Mouse (Mus musculus) heart, adult 2 months (tissue): ENCODE data around the gene Fam3c. TPM values are rescaled to one million over a fixed set of nuclear protein-coding genes. Genes with fewer than 3 reads are reported as not detected.

Experiments
- DNase-seq, 2 experiments: peaks; one replicate each; pipeline ENCODE4 v3.0.0; 2021
- H3K27ac ChIP-seq: fragments of 200-600 bp; 2 replicates; pipeline ENCODE4 v1.8.1; 2022
- H3K27me3 ChIP-seq: fragments of 200-500 bp; 2 replicates; pipeline ENCODE4 v1.6.1; 2012; ENCODE audit warnings: mild to moderate bottlenecking, low read length, inconsistent platforms, mixed read lengths; ENCODE audit not compliant: control insufficient read depth, insufficient read depth
- H3K36me3 ChIP-seq: fragments of 200-500 bp; 2 replicates; pipeline ENCODE4 v1.6.1; 2012; ENCODE audit warnings: low read length, inconsistent platforms; ENCODE audit not compliant: control insufficient read depth, insufficient read depth
- H3K4me1 ChIP-seq: fragments of 200-500 bp; 2 replicates; pipeline ENCODE4 v1.6.1; 2011; ENCODE audit warnings: low read length; ENCODE audit not compliant: control insufficient read depth, insufficient read depth
- H3K4me3 ChIP-seq: fragments of 200-600 bp; 2 replicates; pipeline ENCODE4 v1.8.1; 2022
- H3K79me2 ChIP-seq: fragments of 200-500 bp; replicated peaks from 2 replicates; pipeline ENCODE4 v1.6.1; 2012; ENCODE audit warnings: mild to moderate bottlenecking, inconsistent platforms, low read length, moderate library complexity, mixed read lengths; ENCODE audit not compliant: control insufficient read depth, insufficient read depth
- H3K9ac ChIP-seq: fragments of 200-500 bp; 2 replicates; pipeline ENCODE4 v1.6.1; 2012; ENCODE audit warnings: low read depth, mild to moderate bottlenecking, control low read depth, inconsistent platforms, low read length, mixed read lengths
- CTCF ChIP-seq: fragments of 200-600 bp; IDR thresholded peaks from 2 replicates; pipeline ENCODE4 v1.8.1; 2022; ENCODE audit warnings: antibody characterized with exemption, mild to moderate bottlenecking, moderate library complexity
- EP300 ChIP-seq: fragments of 200-500 bp; IDR thresholded peaks from 2 replicates; pipeline ENCODE4 v1.6.1; 2011; ENCODE audit warnings: low read depth, low read length, control low read depth; ENCODE audit not compliant: insufficient read depth
- POLR2A ChIP-seq: fragments of 200-500 bp; IDR thresholded peaks from 2 replicates; pipeline ENCODE4 v1.6.1; 2011; ENCODE audit warnings: mild to moderate bottlenecking, low read depth, low read length, control low read depth; ENCODE audit not compliant: insufficient read depth
- WGBS: fragments of 180-500 bp; shearing (Covaris S2); methylation state at CpG from one replicate; pipeline ENCODE4 v1.1.7; 2018; 5-methylcytosine and 5-hydroxymethylcytosine counted together
- intact Hi-C: fragments of 180-260 bp; cut with DNase I; formaldehyde crosslinking; loops from one replicate; pipeline ENCODE4 v1.15.1; 2025
- polyA plus RNA-seq: library from polyadenylated mRNA; depleted of rRNA; stranded (reverse); fragments of >200 nt; gene quantifications from 2 replicates; pipeline ENCODE4 v1.2.3, GENCODE M21; 2012
- total RNA-seq, 2 experiments: library from RNA; stranded (reverse); gene quantifications; 2 replicates each; pipeline ENCODE4 v1.2.3; 2021

Fam3c gene
- total and polyA plus RNA-seq, 3 experiments: 3.4 to 27.4 (median 27.3) TPM

DNA sequence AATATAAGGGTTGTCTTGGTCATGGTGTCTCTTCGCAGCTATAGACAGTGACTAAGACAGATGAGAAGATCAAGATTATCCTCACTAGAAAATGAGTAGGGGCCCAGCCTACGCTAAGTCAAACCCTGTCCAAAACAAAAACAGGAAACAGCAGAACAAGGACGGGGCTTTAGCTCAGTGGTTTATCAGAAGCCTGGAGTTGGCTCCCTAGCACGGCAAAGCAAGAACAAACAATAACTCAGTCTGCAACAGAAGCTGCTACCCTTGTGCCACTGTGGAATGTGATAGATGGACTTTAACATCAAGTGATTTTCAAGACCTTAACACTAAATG lies 5.8 kb downstream of the Fam3c start:
- H3K36me3 ChIP-seq: peaks cover 3% of the 10 kb centered on the region
- WGBS: 33% methylated on average over 4 of the region's 4 CpGs
- peaks cover 8% of the 10 kb centered on the region for H3K4me1 ChIP-seq
- no peak for DNase-seq
- intact Hi-C loops: no loop called here
- TF ChIP-seq CTCF: no peak
- no peak for TF ChIP-seq POLR2A
- TF ChIP-seq EP300: no peak
- no peaks in the 10 kb centered on the region for H3K27me3 ChIP-seq
- peak overlapping the region; percentile 6; the same call in 1 of the 2 replicates for H3K27ac ChIP-seq
- H3K4me3 ChIP-seq: no peak overlapping the region
- H3K9ac ChIP-seq: no peak overlapping the region
- peaks cover 3% of the 10 kb centered on the region for H3K79me2 ChIP-seq

DNA sequence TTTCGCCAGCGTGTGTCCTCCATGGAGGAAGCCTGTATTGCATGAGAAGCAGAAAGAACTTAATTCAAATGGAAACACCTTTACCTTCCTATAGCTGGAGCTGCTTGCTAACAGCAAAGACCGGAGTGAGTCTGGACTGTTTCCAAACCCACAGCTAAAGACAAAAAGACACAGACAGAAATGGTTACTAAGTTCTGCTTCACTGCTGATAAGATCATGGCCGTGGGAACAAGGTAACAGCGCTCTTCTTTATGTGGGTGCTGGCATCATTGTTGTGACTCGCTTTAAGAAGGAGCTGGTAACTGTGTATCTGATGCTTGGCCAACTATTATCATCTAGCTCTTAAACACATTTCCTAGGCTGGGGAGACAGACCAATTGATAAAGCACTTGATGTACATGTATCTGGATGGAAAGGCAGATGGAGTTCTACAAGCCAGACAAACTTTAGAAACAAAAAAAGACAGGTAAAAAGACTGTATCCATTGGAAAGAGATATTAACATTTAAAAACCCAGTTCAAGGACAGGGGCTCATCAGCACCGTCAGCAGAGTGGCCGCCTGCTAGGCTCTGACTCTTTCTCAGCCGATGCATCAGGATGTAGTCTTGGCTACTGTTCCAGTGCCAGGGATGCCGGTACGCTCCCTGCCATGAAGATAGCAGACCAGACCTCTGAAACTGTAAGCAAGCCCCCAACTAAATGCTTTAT lies 6.4 kb downstream of the Fam3c start:
- Histone ChIP-seq H3K27ac (peak overlapping the region; percentile 6; the same call in 1 of the 2 replicates), H3K27me3 (no peaks in the 10 kb centered on the region), H3K36me3 (peaks cover 3% of the 10 kb centered on the region), H3K4me3 (no peak overlapping the region), H3K79me2 (peaks cover 3% of the 10 kb centered on the region), H3K9ac (no peak overlapping the region), H3K4me1 (peaks cover 8% of the 10 kb centered on the region)
- 62% methylated on average over 11 of the region's 11 CpGs for WGBS
- intact Hi-C loops: no loop called here
- no peak for DNase-seq
- no peak for TF ChIP-seq POLR2A

DNA sequence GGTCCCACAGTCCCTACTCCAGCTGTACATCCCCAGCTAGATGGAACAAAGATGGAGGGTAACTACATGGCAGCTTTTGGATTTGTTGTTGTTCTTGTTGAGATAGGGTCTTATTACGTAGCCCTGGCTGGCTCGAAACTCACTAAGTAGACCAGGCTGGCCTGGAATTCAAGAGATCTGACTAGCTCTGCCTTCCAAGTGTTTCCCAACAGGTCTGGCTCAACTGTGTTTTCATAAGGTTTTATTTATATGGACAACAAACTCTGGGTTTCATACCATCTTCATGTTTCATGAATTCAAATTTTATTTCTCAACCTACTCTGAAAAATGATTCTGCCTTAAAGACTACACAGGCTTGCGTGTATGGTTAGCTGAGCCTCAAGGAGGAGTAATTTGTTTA lies 7.1 kb downstream of the Fam3c start:
- H3K36me3 ChIP-seq: peaks cover 3% of the 10 kb centered on the region
- no peak overlapping the region for H3K9ac ChIP-seq
- H3K79me2 ChIP-seq: peaks cover 2% of the 10 kb centered on the region
- H3K4me3 ChIP-seq: no peak overlapping the region
- no peaks in the 10 kb centered on the region for H3K27me3 ChIP-seq
- H3K27ac ChIP-seq: no peak overlapping the region
- WGBS: 96% methylated on average over 3 of the region's 3 CpGs
- H3K4me1 ChIP-seq: peaks cover 7% of the 10 kb centered on the region
- DNase-seq: no peak
- intact Hi-C loops: no loop called here
- TF ChIP-seq EP300: no peak
- TF ChIP-seq POLR2A: no peak
- TF ChIP-seq CTCF: no peak

DNA sequence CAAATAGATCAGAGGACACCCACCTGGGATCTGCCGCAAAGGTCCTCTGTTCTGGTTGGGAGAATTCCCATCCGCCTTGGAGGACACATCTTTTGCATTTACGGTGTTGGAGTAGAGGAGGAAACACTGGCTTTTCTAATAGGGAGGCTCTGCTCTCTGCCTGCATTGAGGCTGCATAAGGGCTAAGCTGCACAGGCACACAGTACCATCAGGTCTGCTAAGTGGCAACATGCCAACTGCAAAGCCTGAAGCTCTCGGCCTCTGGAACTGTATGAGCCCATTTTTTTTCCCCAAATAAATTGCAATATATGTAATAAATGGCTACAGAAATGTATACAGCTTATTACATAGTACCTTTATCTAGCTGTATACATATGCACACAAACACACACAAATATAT lies 7.9 kb downstream of the Fam3c start:
- no peak overlapping the region for H3K4me3 ChIP-seq
- H3K27me3 ChIP-seq: no peaks in the 10 kb centered on the region
- H3K9ac ChIP-seq: no peak overlapping the region; the same call in 1 of the 2 replicates
- intact Hi-C loops: no loop called here
- no peak overlapping the region for H3K27ac ChIP-seq
- no peak for TF ChIP-seq POLR2A
- no peak for TF ChIP-seq EP300
- no peak for TF ChIP-seq CTCF
- no peak for DNase-seq
- WGBS: 78% methylated on average over 4 of the region's 4 CpGs
- H3K36me3 ChIP-seq: peaks cover 3% of the 10 kb centered on the region
- H3K79me2 ChIP-seq: peaks cover 1% of the 10 kb centered on the region
- peaks cover 7% of the 10 kb centered on the region for H3K4me1 ChIP-seq

DNA sequence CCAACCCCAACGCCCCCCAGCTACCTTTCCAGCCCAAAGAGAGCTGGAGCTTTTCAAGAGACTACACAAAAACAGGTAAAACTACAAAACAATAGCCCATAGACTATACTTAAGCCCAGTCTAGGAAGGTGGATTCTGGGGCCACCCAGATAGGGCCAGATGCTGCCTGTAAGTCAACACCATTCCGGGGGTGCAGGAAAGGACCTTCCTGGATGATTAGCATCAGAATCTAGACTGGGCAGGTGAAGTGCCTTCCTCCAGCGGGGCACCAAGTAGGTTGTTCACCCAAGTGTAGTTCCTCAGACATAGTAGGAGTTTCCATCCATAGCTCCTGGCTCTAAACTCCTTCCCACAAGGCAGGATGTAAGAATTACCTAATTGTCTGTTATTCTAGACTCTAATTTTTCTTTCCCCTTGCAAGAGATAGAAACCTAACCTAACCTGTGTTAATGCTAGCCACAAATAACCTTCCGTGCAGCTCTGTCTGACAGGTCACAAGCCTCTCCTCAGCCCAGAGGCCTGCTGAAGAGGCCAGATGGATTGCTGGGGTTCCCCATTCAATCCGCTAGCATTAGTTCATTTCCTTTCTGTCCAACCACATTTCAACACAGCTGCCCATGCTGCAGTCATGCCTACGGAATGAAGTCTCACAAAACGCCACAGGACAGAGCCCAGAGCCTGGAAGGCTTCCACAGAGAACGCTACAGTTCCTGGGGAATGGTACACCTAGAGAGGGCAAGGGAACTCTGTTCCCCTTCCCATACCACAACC lies 8.7 kb downstream of the Fam3c start:
- peaks cover 3% of the 10 kb centered on the region for H3K36me3 ChIP-seq
- no peaks in the 10 kb centered on the region for H3K27me3 ChIP-seq
- no peak overlapping the region for H3K4me3 ChIP-seq
- intact Hi-C loops: no loop called here
- H3K4me1 ChIP-seq: peaks cover 7% of the 10 kb centered on the region
- TF ChIP-seq POLR2A: no peak
- TF ChIP-seq EP300: no peak
- TF ChIP-seq CTCF: no peak
- WGBS: 65% methylated on average over 8 of the region's 8 CpGs
- H3K79me2 ChIP-seq: peaks cover 1% of the 10 kb centered on the region; the same call in 1 of the 2 replicates
- DNase-seq: no peak
- H3K9ac ChIP-seq: no peak overlapping the region
- no peak overlapping the region for H3K27ac ChIP-seq

DNA sequence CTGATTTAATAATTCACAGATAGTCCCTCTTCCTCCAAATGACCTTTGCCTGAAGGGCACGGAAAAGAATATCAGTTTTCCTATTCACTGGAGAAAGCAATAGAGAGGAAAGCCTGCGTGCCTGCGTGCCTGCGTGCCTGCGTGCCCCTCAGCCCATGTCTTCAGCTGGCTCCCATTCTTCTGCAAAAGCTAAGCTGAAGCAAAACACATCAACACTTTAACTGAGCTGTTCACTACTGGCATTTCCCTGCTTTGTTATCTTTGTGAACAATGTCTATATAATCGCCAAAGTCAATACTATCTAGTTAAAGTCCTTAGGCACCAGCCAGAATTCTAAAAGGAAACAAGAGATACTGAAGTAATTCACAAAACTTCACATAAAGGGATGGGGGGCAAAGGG lies 11.6 kb downstream of the Fam3c start:
- H3K36me3 ChIP-seq: no peaks in the 10 kb centered on the region; the same call in 1 of the 2 replicates
- DNase-seq: no peak
- H3K79me2 ChIP-seq: peaks cover 1% of the 10 kb centered on the region
- WGBS: 12% methylated on average over 6 of the region's 6 CpGs
- H3K9ac ChIP-seq: no peak overlapping the region
- no peak overlapping the region for H3K4me3 ChIP-seq
- H3K27ac ChIP-seq: peak overlapping the region; percentile 64
- intact Hi-C loops: no loop called here
- TF ChIP-seq EP300 (no peak), CTCF (no peak), POLR2A (no peak)
- peaks cover 6% of the 10 kb centered on the region; the same call in 1 of the 2 replicates for H3K4me1 ChIP-seq
- H3K27me3 ChIP-seq: no peaks in the 10 kb centered on the region
